Mouse (Mus musculus) C2C12 (cell line): ENCODE results near the gene Msmo1. TPM values are rescaled to one million over a fixed set of nuclear protein-coding genes. Genes with fewer than 3 reads are reported as not detected.

ENCODE experiments used
- H3K27me3 ChIP-seq: one replicate; pipeline ENCODE4 v1.6.1; 2011; ENCODE audit not compliant: control insufficient read depth, insufficient read depth, insufficient read length
- H3K36me3 ChIP-seq: one replicate; pipeline ENCODE4 v1.6.1; 2011; ENCODE audit not compliant: control insufficient read depth, insufficient read depth
- H3K4me3 ChIP-seq: one replicate; pipeline ENCODE4 v1.5.1; 2011; ENCODE audit warnings: mild to moderate bottlenecking, control low read depth; ENCODE audit not compliant: poor library complexity, insufficient read depth, severe bottlenecking
- H3K79me2 ChIP-seq: one replicate; pipeline ENCODE4 v1.6.1; 2011; ENCODE audit not compliant: control insufficient read depth, insufficient read depth
- H3K79me3 ChIP-seq: one replicate; pipeline ENCODE4 v1.6.1; 2011; ENCODE audit warnings: low read depth, control low read depth
- H3ac ChIP-seq: one replicate; pipeline ENCODE3; 2011; ENCODE audit warnings: low read depth; ENCODE audit not compliant: control insufficient read depth, insufficient read length
- CEBPB ChIP-seq: IDR thresholded peaks from one replicate; pipeline ENCODE4 v1.6.1; 2011; ENCODE audit warnings: low read depth, mild to moderate bottlenecking, control low read depth, moderate library complexity
- CTCF ChIP-seq: IDR thresholded peaks from one replicate; pipeline ENCODE4 v1.5.1; 2011; ENCODE audit not compliant: control insufficient read depth, insufficient read depth, insufficient read length
- FOSL1 ChIP-seq: IDR thresholded peaks from one replicate; pipeline ENCODE4 v1.8.0; 2011; ENCODE audit warnings: mild to moderate bottlenecking, low read length; ENCODE audit not compliant: poor library complexity, insufficient read depth, severe bottlenecking
- MAX ChIP-seq: IDR thresholded peaks from one replicate; pipeline ENCODE4 v1.6.1; 2011; ENCODE audit warnings: mild to moderate bottlenecking, control low read depth
- MYOD1 ChIP-seq: IDR thresholded peaks from one replicate; pipeline ENCODE4 v1.6.1; 2011; ENCODE audit warnings: low read depth; ENCODE audit not compliant: control insufficient read depth, insufficient read length
- MYOG ChIP-seq: IDR thresholded peaks from one replicate; pipeline ENCODE4 v1.6.1; 2011; ENCODE audit not compliant: control insufficient read depth, insufficient read length; ENCODE audit errors: extremely low read depth
- USF1 ChIP-seq: IDR thresholded peaks from one replicate; pipeline ENCODE4 v1.6.1; 2011; ENCODE audit warnings: low read depth, mild to moderate bottlenecking, control low read depth, moderate library complexity
- polyA plus RNA-seq: library from polyadenylated mRNA; unstranded; fragments of >200 nt; fragmentation: generic; extraction: Trizol; gene quantifications from one replicate; pipeline ENCODE4 v1.2.1, GENCODE M21; 2012; ENCODE audit warnings: missing spikeins

The Msmo1 gene
- polyA plus RNA-seq, 1 experiment = 44.7 TPM

- Histone ChIP-seq H3K79me2 (peaks cover 68% of the 10 kb centered on the region), H3K27me3 (no peaks in the 10 kb centered on the region), H3K4me3 (no peak overlapping the region), H3ac (no peak overlapping the region), H3K36me3 (peaks cover 4% of the 10 kb centered on the region), H3K79me3 (peaks cover 27% of the 10 kb centered on the region)
- TF ChIP-seq MYOG = no peak
- no peak for TF ChIP-seq CTCF
- TF ChIP-seq MYOD1 = no peak
- no peak for TF ChIP-seq CEBPB
- TF ChIP-seq MAX = no peak
- no peak for TF ChIP-seq FOSL1
- TF ChIP-seq USF1 = no peak
Observed at GRCm38 (mm10) chr8:64690306-64690705, 43.3 kb downstream of the Msmo1 start.

GRCm38 (mm10) chr8:64688741-64689140 lies 44.9 kb downstream of the Msmo1 start:
- Histone ChIP-seq H3K79me2 (peaks cover 69% of the 10 kb centered on the region), H3K27me3 (no peaks in the 10 kb centered on the region), H3K4me3 (no peak overlapping the region), H3ac (no peak overlapping the region), H3K36me3 (peaks cover 4% of the 10 kb centered on the region), H3K79me3 (peaks cover 27% of the 10 kb centered on the region)
- TF ChIP-seq MYOG (no peak), MYOD1 (no peak), FOSL1 (no peak), USF1 (no peak), MAX (no peak), CTCF (no peak), CEBPB (no peak)

GRCm38 (mm10) chr8:64688161-64688560 lies 45.4 kb downstream of the Msmo1 start:
- no peaks in the 10 kb centered on the region for H3K27me3 ChIP-seq
- H3K79me3 ChIP-seq = peaks cover 29% of the 10 kb centered on the region
- no peak overlapping the region for H3K4me3 ChIP-seq
- TF ChIP-seq MYOD1 = no peak
- no peak for TF ChIP-seq USF1
- no peak for TF ChIP-seq MYOG
- no peak for TF ChIP-seq CEBPB
- TF ChIP-seq CTCF = no peak
- TF ChIP-seq MAX = no peak
- no peak for TF ChIP-seq FOSL1
- peaks cover 69% of the 10 kb centered on the region for H3K79me2 ChIP-seq
- H3K36me3 ChIP-seq = peaks cover 4% of the 10 kb centered on the region
- H3ac ChIP-seq = no peak overlapping the region

GRCm38 (mm10) chr8:64682501-64682900 lies 51.1 kb downstream of the Msmo1 start:
- no peaks in the 10 kb centered on the region for H3K27me3 ChIP-seq
- H3ac ChIP-seq = no peak overlapping the region
- H3K36me3 ChIP-seq = no peaks in the 10 kb centered on the region
- no peak overlapping the region for H3K4me3 ChIP-seq
- peaks cover 7% of the 10 kb centered on the region for H3K79me3 ChIP-seq
- H3K79me2 ChIP-seq = peaks cover 21% of the 10 kb centered on the region
- no peak for TF ChIP-seq MYOD1
- TF ChIP-seq MYOG = no peak
- TF ChIP-seq CTCF = no peak
- no peak for TF ChIP-seq FOSL1
- no peak for TF ChIP-seq USF1
- no peak for TF ChIP-seq MAX
- TF ChIP-seq CEBPB = no peak

- H3ac ChIP-seq = no peak overlapping the region
- H3K4me3 ChIP-seq = no peak overlapping the region
- TF ChIP-seq CTCF = no peak
- TF ChIP-seq CEBPB = no peak
- no peak for TF ChIP-seq MAX
- no peak for TF ChIP-seq USF1
- no peak for TF ChIP-seq MYOG
- TF ChIP-seq MYOD1 = no peak
- no peak for TF ChIP-seq FOSL1
- H3K79me3 ChIP-seq = peaks cover 6% of the 10 kb centered on the region
- H3K79me2 ChIP-seq = peaks cover 9% of the 10 kb centered on the region
- H3K36me3 ChIP-seq = no peaks in the 10 kb centered on the region
- no peaks in the 10 kb centered on the region for H3K27me3 ChIP-seq
Observed at GRCm38 (mm10) chr8:64676381-64676780, 57.2 kb downstream of the Msmo1 start.

GRCm38 (mm10) chr8:64674951-64675585 lies 58.5 kb downstream of the Msmo1 start:
- no peaks in the 10 kb centered on the region for H3K27me3 ChIP-seq
- no peak overlapping the region for H3K4me3 ChIP-seq
- H3K79me2 ChIP-seq = peaks cover 9% of the 10 kb centered on the region
- H3K36me3 ChIP-seq = no peaks in the 10 kb centered on the region
- no peak overlapping the region for H3ac ChIP-seq
- H3K79me3 ChIP-seq = peaks cover 12% of the 10 kb centered on the region
- no peak for TF ChIP-seq MYOD1
- TF ChIP-seq MYOG = no peak
- TF ChIP-seq USF1 = no peak
- no peak for TF ChIP-seq CTCF
- no peak for TF ChIP-seq CEBPB
- TF ChIP-seq FOSL1 = no peak
